Mouse (Mus musculus) limb, embryonic 14.5 days (tissue): ENCODE measurements at regions not wholly inside any gene's neighbourhood (a gene's known extent, or its start where the extent isn't known, plus 50 kb on each side); places are given as distances from the start of the nearest gene placed in this dataset.

ENCODE experiments used
- ATAC-seq: fragments of 200-750 bp; cut with Nextera tagmentation; 2 replicates; pipeline ENCODE4 v1.8.0; 2017; ENCODE audit warnings: low read depth, moderate number of reproducible peaks, moderate TSS enrichment; ENCODE audit not compliant: low FRiP score
- DNase-seq: peaks from one replicate; pipeline ENCODE4 v3.0.0-alpha.2; 2015; ENCODE audit warnings: low spot score
- H3K27ac ChIP-seq: fragments of 300-500 bp; sonication (generic); replicated peaks from 2 replicates; pipeline ENCODE4 v1.5.1; 2014; ENCODE audit warnings: low read depth, mild to moderate bottlenecking, low read length, moderate library complexity, mixed read lengths
- H3K27me3 ChIP-seq: fragments of 300-500 bp; sonication (generic); 2 replicates; pipeline ENCODE4 v1.6.1; 2014; ENCODE audit warnings: low read length, mixed read lengths; ENCODE audit not compliant: control insufficient read depth, insufficient read depth
- H3K36me3 ChIP-seq: fragments of 300-500 bp; sonication (generic); 2 replicates; pipeline ENCODE4 v1.6.1; 2014; ENCODE audit warnings: mild to moderate bottlenecking, low read length, moderate library complexity, mixed read lengths; ENCODE audit not compliant: control insufficient read depth, insufficient read depth
- H3K4me1 ChIP-seq: fragments of 300-500 bp; sonication (generic); 2 replicates; pipeline ENCODE4 v1.6.1; 2014; ENCODE audit warnings: antibody characterized with exemption, low read length, mixed read lengths; ENCODE audit not compliant: control insufficient read depth, insufficient read depth
- H3K4me2 ChIP-seq: fragments of 300-500 bp; sonication (generic); replicated peaks from 2 replicates; pipeline ENCODE4 v1.6.1; 2014; ENCODE audit warnings: low read depth, mild to moderate bottlenecking, low read length, moderate library complexity; ENCODE audit not compliant: severe bottlenecking
- H3K4me3 ChIP-seq: fragments of 300-500 bp; sonication (generic); replicated peaks from 2 replicates; pipeline ENCODE4 v1.5.1; 2014; ENCODE audit warnings: low read length
- H3K9ac ChIP-seq: fragments of 300-500 bp; sonication (generic); 2 replicates; pipeline ENCODE4 v1.6.1; 2014; ENCODE audit warnings: mild to moderate bottlenecking, low read depth, low read length, moderate library complexity; ENCODE audit not compliant: severe bottlenecking
- H3K9me3 ChIP-seq: fragments of 300-500 bp; sonication (generic); 2 replicates; pipeline ENCODE4 v1.6.1; 2016; ENCODE audit warnings: low read length; ENCODE audit not compliant: control insufficient read depth
- POLR2A ChIP-seq: fragments of 200-500 bp; IDR thresholded peaks from 2 replicates; pipeline ENCODE4 v1.8.0; 2012; ENCODE audit warnings: inconsistent platforms, mild to moderate bottlenecking, moderate library complexity, borderline replicate concordance; ENCODE audit not compliant: insufficient read depth, insufficient read length; ENCODE audit errors: extremely low read depth
- WGBS: fragments of 180-500 bp; shearing (Covaris S2); extraction: QIAGEN DNeasy Blood & Tissue Kit; methylation state at CpG from one replicate; pipeline ENCODE4 v1.1.7; 2014; 5-methylcytosine and 5-hydroxymethylcytosine counted together

DNA sequence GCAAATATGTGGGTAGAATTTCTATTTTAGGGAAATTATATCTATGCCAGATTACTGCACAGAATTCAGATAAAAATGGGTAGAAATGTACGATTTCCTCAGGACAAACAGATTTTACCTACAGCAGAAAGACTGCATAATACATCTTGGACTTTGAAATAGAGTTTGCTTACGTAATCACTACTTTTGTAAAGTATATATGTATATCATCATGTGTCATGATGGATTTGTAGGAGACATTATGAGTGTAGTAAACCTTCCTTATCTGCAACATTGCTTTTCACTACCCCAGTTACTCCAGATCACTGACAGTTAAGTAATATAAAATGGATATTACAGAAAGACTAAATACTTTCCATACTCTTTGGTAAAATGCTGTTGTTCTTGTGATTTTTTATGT lies 1151.2 kb upstream of the Tenm2 start:
- no peaks in the 10 kb centered on the region for H3K4me1 ChIP-seq
- no peaks in the 10 kb centered on the region for H3K36me3 ChIP-seq
- no peak overlapping the region for H3K4me2 ChIP-seq
- no peak for ATAC-seq
- H3K9ac ChIP-seq = no peak overlapping the region
- no peak overlapping the region for H3K4me3 ChIP-seq
- H3K9me3 ChIP-seq = no peaks in the 10 kb centered on the region
- 72% methylated on average over 2 of the region's 2 CpGs for WGBS
- no peaks in the 10 kb centered on the region for H3K27me3 ChIP-seq
- DNase-seq = no peak
- no peak for TF ChIP-seq POLR2A
- H3K27ac ChIP-seq = no peak overlapping the region

DNA sequence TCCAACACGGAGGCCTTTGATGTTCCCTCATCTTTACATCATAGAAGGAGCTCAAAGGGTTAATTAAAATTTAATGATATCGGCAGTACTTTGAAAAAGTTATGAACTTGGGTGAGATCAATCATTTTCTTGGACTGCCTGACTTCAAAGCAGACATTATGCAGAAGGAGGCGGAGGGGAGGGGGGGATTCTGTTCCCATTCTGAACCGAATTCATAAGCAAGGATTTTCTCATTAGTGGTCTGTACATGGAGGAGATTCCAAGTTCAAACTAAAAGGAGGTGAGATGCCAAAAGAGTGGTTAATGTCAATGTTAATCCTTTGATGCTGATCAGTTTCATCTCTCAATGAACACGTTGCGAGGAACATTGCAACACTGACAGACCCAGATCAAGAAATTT lies 1110.7 kb upstream of the Tenm2 start:
- no peaks in the 10 kb centered on the region for H3K4me1 ChIP-seq
- H3K4me2 ChIP-seq = no peak overlapping the region
- no peak overlapping the region for H3K4me3 ChIP-seq
- H3K27ac ChIP-seq = no peak overlapping the region
- no peaks in the 10 kb centered on the region for H3K9me3 ChIP-seq
- TF ChIP-seq POLR2A = no peak
- H3K36me3 ChIP-seq = no peaks in the 10 kb centered on the region
- DNase-seq = no peak
- 61% methylated on average over 6 of the region's 6 CpGs for WGBS
- H3K9ac ChIP-seq = no peak overlapping the region
- ATAC-seq = no peak
- no peaks in the 10 kb centered on the region for H3K27me3 ChIP-seq

DNA sequence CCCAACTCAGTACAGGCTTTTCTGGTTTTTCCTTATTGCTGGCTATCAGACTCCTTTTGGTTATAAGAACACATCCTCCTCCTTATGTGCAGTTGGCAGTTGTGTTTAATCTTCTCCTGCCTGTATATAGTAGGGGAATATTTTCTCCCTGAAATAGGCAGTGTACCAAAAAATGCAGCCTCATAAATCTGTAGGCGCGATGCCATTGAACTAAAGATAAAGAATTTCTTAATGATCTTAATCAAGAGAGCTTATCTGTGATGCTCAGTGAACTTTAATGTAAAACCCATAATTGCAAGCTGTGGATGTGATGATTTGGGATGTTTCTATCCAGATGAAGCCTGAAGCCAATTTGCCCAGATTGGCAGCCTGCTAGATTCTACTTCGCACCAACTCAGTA lies 1099.6 kb upstream of the Tenm2 start:
- no peak overlapping the region for H3K27ac ChIP-seq
- no peaks in the 10 kb centered on the region for H3K36me3 ChIP-seq
- no peak for ATAC-seq
- H3K4me1 ChIP-seq = no peaks in the 10 kb centered on the region
- WGBS = 87% methylated on average over 3 of the region's 3 CpGs
- no peak for TF ChIP-seq POLR2A
- DNase-seq = no peak
- H3K4me2 ChIP-seq = no peak overlapping the region
- no peak overlapping the region for H3K9ac ChIP-seq
- no peak overlapping the region for H3K4me3 ChIP-seq
- H3K9me3 ChIP-seq = no peaks in the 10 kb centered on the region
- H3K27me3 ChIP-seq = no peaks in the 10 kb centered on the region

DNA sequence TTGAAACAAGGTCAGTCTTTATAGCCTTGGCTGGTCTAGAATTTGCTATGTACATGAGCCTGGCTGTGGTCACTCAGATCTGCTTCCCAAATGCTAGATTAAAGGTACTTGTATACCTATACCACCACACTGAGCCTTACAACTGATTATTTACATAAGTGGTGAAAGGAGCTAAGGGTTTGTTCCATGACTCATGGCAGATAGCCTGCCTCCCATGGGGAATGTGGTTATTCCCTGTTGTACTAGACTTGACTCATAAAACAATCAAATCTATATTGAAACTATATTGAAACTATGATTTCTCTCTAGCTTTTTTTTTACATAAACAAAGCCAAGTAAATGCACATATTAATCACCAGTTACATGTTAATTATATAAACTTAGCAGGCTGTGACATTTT lies 1061.9 kb upstream of the Tenm2 start:
- H3K36me3 ChIP-seq = no peaks in the 10 kb centered on the region
- H3K4me2 ChIP-seq = no peak overlapping the region
- H3K27me3 ChIP-seq = no peaks in the 10 kb centered on the region
- no peaks in the 10 kb centered on the region for H3K9me3 ChIP-seq
- no peak for ATAC-seq
- TF ChIP-seq POLR2A = no peak
- no peak overlapping the region for H3K27ac ChIP-seq
- no peaks in the 10 kb centered on the region for H3K4me1 ChIP-seq
- H3K9ac ChIP-seq = no peak overlapping the region
- no peak for DNase-seq
- no peak overlapping the region for H3K4me3 ChIP-seq

GRCm38 (mm10) chr11:38291289-38291688 lies 1055.5 kb upstream of the Tenm2 start:
- Histone ChIP-seq H3K27ac (no peak overlapping the region), H3K9ac (no peak overlapping the region), H3K9me3 (no peaks in the 10 kb centered on the region), H3K36me3 (no peaks in the 10 kb centered on the region), H3K4me1 (no peaks in the 10 kb centered on the region), H3K27me3 (no peaks in the 10 kb centered on the region), H3K4me2 (no peak overlapping the region), H3K4me3 (no peak overlapping the region)
- no peak for TF ChIP-seq POLR2A
- 78% methylated on average over 3 of the region's 3 CpGs for WGBS
- no peak for ATAC-seq
- DNase-seq = no peak

- H3K9ac ChIP-seq = no peak overlapping the region
- no peaks in the 10 kb centered on the region for H3K4me1 ChIP-seq
- no peak overlapping the region for H3K27ac ChIP-seq
- no peak overlapping the region for H3K4me2 ChIP-seq
- 78% methylated on average over 2 of the region's 2 CpGs for WGBS
- no peaks in the 10 kb centered on the region for H3K27me3 ChIP-seq
- TF ChIP-seq POLR2A = no peak
- no peak for ATAC-seq
- no peaks in the 10 kb centered on the region for H3K9me3 ChIP-seq
- DNase-seq = no peak
- H3K36me3 ChIP-seq = no peaks in the 10 kb centered on the region
- no peak overlapping the region for H3K4me3 ChIP-seq
Observed at GRCm38 (mm10) chr11:38280961-38281360, 1045.2 kb upstream of the Tenm2 start.
